Mouse (Mus musculus) forebrain, embryonic 13.5 days (tissue): ENCODE measurements around the gene Rflnb. TPM values are rescaled to one million over a fixed set of nuclear protein-coding genes. Genes with fewer than 3 reads are reported as not detected.

ENCODE experiments used
- ATAC-seq: fragments of 200-750 bp; cut with Nextera tagmentation; 2 replicates; pipeline ENCODE4 v1.8.0; 2017
- H3K27ac ChIP-seq: fragments of 300-500 bp; sonication (generic); 2 replicates; pipeline ENCODE4 v1.5.1; 2015; ENCODE audit warnings: inconsistent platforms, mild to moderate bottlenecking, moderate library complexity
- H3K27me3 ChIP-seq: fragments of 300-500 bp; sonication (generic); 2 replicates; pipeline ENCODE4 v1.6.1; 2015; ENCODE audit warnings: mild to moderate bottlenecking, inconsistent platforms
- H3K36me3 ChIP-seq: fragments of 300-500 bp; sonication (generic); 2 replicates; pipeline ENCODE4 v1.6.1; 2015; ENCODE audit warnings: mild to moderate bottlenecking, inconsistent platforms; ENCODE audit not compliant: poor library complexity, severe bottlenecking
- H3K4me1 ChIP-seq: fragments of 300-500 bp; sonication (generic); 2 replicates; pipeline ENCODE4 v1.6.1; 2015; ENCODE audit warnings: inconsistent platforms
- H3K4me2 ChIP-seq: fragments of 300-500 bp; sonication (generic); 2 replicates; pipeline ENCODE4 v1.6.1; 2015; ENCODE audit warnings: inconsistent platforms, mild to moderate bottlenecking, moderate library complexity
- H3K4me3 ChIP-seq: fragments of 300-500 bp; sonication (generic); 2 replicates; pipeline ENCODE4 v1.5.1; 2015; ENCODE audit warnings: mild to moderate bottlenecking, inconsistent platforms
- H3K9ac ChIP-seq: fragments of 300-500 bp; sonication (generic); 2 replicates; pipeline ENCODE4 v1.6.1; 2015; ENCODE audit warnings: mild to moderate bottlenecking, inconsistent platforms
- H3K9me3 ChIP-seq: fragments of 300-500 bp; sonication (generic); replicated peaks from 2 replicates; pipeline ENCODE4 v1.6.1; 2016; ENCODE audit warnings: inconsistent platforms
- WGBS: fragments of 180-500 bp; shearing (Covaris S2); methylation state at CpG from one replicate; pipeline ENCODE4 v1.1.7; 2015; 5-methylcytosine and 5-hydroxymethylcytosine counted together
- polyA plus RNA-seq: library from polyadenylated mRNA; unstranded; fragments of >200 nt; fragmentation: Nextera tagmentation; extraction: Ambion mirVana; gene quantifications from 2 replicates; pipeline ENCODE4 v1.2.1, GENCODE M21; 2015

The Rflnb gene
- polyA plus RNA-seq = 4.9 and 5.3 TPM in 2 replicates

DNA sequence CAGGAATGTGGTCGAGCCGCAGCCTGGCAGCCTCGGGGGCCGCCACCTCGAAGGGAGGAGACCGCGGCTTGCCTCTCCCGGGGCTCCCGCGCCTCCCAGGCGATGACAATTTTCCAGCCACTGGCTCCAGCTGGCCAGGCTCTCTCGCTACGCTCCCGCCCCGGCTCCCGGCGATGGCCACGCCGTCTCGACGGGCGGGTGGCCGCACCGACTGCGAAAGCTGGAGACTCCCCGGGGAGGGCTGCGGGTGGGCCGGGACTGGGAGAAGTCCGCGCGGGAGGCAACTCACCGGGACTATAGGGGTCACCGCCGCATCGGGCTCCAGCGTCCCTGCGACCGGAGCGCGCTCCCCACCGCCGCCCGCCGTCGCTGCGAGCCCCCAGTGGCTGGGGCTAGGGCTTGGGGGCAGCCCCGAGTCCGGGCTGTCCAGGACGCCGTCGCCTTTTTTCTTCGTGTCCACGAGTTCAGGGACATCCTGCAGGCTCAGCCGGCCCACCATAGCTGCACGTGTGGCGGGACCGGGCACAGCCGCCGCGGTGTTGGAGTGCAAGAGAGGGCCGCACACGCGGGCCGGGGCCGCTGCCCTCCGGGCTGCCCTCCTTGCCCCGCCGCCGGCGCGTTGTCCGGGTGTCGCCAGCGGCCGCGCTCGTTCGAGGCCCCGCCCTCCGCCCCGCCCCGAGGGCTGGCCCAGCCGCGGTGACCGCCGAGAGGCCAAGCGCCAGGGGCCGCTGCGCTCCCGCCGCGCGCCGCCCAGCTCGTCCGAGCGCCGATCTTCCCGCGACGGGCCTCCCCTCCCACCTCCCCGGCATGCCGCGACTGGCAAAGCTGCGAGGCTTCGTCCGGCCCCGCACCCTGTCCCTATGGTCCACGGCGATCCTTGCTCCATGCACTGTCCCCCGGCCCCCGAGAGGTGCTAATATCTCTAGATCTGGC is at the start of gene Rflnb:
Rflnb (minus strand) TSS at position 644 of the 933 bp plus-strand sequence.
- Histone ChIP-seq H3K9ac (peak within 1 kb of the TSS; percentile 72), H3K27me3 (peaks cover 22% of the 10 kb centered on the region), H3K4me3 (peak within 1 kb of the TSS; percentile 58), H3K4me1 (peaks cover 11% of the 10 kb centered on the region), H3K27ac (no peak within 1 kb of the TSS), H3K4me2 (peak within 1 kb of the TSS; percentile 94), H3K36me3 (no peaks in the 10 kb centered on the region), H3K9me3 (no peaks in the 10 kb centered on the region)
- ATAC-seq = peak; percentile 83
- under 1% methylated on average over 90 of the region's 112 CpGs for WGBS

DNA sequence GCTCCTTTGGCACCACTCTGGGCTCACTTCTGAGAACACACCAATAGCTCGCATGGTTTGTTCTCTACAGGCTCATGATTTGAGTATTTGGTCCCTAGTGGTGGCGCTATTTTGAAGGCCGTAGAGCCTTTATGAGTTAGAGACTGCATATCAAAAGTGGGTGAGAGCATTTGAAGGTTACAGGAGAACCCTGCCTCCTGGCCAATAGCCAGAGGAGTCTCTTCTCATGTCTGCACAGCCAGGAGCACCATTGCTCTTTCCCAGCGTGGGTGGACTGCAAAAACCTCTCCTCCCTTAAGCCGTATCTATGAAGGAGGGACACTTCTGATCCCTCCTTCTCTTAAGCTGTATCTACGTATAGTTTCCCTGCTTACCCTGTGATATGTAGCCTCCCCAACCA is 49.8 kb upstream of the Rflnb start:
- no peaks in the 10 kb centered on the region for H3K27me3 ChIP-seq
- H3K9ac ChIP-seq = no peak overlapping the region
- H3K9me3 ChIP-seq = no peaks in the 10 kb centered on the region
- ATAC-seq = no peak
- WGBS = 89% methylated on average over 6 of the region's 6 CpGs
- no peak overlapping the region for H3K4me2 ChIP-seq
- H3K36me3 ChIP-seq = peaks cover 69% of the 10 kb centered on the region
- no peaks in the 10 kb centered on the region for H3K4me1 ChIP-seq
- no peak overlapping the region for H3K4me3 ChIP-seq
- no peak overlapping the region for H3K27ac ChIP-seq

DNA sequence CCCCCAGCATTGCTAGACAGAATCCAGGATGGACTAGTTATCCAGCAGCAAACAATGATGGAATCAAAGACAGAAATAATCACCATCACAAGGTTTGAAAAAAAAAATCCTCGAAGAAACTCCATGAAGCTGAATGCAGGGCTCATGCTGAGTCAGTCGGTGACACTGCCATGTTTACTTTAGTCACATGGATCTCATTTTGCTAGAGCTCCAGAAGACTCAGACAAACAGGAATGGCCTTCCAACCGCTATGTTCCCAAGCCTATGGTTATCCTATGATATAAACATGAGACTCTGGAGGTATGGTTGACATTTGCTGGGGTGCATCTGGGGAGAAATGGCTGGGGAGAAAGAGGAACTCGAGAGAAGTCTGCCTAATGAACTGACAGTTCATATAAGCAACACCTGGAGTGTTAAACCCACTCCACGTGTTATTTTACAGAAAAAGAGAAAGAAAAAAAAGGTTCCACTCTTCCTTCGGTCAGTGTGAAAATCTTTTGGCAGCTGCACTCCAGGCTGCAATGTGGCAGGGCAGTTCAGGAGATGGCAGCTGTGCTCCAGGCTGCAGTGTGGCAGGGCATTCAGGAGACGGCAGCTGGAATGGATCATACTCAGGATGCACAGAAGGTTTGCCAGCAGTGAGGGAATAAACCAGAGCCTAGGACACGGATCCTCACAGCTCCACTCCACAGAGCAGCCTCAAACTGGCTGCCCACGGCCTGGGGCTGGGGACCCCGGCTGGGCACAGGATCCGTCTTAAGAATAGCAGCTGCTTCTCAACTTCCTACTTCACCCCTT is 46.9 kb upstream of the Rflnb start:
- WGBS = 70% methylated on average over 11 of the region's 11 CpGs
- no peak for ATAC-seq
- H3K9me3 ChIP-seq = no peaks in the 10 kb centered on the region

DNA sequence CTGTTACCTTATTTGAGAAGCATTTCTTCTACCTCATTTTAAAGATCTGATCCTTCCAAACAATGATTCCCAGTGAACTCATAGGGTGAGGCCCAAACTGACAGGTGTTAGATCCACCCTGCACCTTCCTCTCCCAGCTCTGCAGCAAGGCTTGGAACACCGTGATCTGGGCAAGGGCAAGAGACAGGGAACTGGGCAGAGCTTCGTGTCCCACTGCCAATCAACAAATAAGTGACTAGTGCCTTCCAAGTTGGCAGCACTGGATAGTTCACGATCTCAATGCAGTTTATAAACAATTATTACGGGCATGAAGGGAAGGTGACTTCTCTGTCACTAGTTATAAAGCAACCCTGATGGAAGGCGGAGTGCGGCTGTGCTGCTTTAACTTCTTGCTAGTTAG is 42.2 kb upstream of the Rflnb start:
- 93% methylated on average over 6 of the region's 6 CpGs for WGBS
- Histone ChIP-seq H3K27ac (no peak overlapping the region), H3K9me3 (no peaks in the 10 kb centered on the region), H3K4me1 (no peaks in the 10 kb centered on the region), H3K27me3 (no peaks in the 10 kb centered on the region), H3K9ac (no peak overlapping the region), H3K4me2 (no peak overlapping the region), H3K36me3 (peaks cover 33% of the 10 kb centered on the region), H3K4me3 (no peak overlapping the region)
- ATAC-seq = no peak

More for the DNA sequence above, 46.9 kb upstream of the Rflnb start:
- no peaks in the 10 kb centered on the region for H3K4me1 ChIP-seq
- H3K27me3 ChIP-seq = no peaks in the 10 kb centered on the region
- no peak overlapping the region for H3K9ac ChIP-seq
- peaks cover 46% of the 10 kb centered on the region for H3K36me3 ChIP-seq
- no peak overlapping the region for H3K27ac ChIP-seq
- no peak overlapping the region for H3K4me3 ChIP-seq
- H3K4me2 ChIP-seq = no peak overlapping the region

DNA sequence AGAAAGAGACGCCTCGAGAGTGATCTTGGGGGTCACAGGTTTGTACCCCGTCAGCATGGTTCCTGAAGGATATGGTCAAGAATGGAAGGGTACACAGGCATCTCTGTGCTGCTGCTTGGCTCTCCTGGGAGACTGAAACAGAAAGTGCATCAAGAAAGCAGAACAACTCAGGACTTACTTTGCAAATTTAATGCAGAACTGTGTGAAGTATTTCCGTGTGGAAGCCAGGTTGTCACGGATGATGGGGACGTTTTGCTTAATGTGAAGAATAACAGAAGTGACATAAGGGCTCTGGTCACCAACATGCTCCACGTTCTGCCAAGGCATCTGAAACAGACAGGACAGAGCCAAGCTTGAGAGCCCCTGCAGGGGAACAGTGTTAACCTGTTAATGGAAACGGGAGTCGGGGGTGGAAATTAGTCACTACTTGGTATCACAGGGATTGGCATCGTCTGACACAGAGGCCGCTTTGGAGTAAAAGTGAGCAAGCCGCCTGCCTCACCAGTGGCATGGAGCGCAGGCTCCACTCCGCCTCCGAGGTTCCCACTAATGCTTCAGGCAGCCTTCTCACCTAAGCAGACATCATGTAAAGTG is 39.1 kb upstream of the Rflnb start:
- no peak overlapping the region for H3K27ac ChIP-seq
- no peaks in the 10 kb centered on the region for H3K4me1 ChIP-seq
- H3K9me3 ChIP-seq = no peaks in the 10 kb centered on the region
- H3K36me3 ChIP-seq = peaks cover 33% of the 10 kb centered on the region
- no peak for ATAC-seq
- H3K4me2 ChIP-seq = no peak overlapping the region
- H3K27me3 ChIP-seq = no peaks in the 10 kb centered on the region
- no peak overlapping the region for H3K9ac ChIP-seq
- 90% methylated on average over 15 of the region's 15 CpGs for WGBS
- no peak overlapping the region for H3K4me3 ChIP-seq

DNA sequence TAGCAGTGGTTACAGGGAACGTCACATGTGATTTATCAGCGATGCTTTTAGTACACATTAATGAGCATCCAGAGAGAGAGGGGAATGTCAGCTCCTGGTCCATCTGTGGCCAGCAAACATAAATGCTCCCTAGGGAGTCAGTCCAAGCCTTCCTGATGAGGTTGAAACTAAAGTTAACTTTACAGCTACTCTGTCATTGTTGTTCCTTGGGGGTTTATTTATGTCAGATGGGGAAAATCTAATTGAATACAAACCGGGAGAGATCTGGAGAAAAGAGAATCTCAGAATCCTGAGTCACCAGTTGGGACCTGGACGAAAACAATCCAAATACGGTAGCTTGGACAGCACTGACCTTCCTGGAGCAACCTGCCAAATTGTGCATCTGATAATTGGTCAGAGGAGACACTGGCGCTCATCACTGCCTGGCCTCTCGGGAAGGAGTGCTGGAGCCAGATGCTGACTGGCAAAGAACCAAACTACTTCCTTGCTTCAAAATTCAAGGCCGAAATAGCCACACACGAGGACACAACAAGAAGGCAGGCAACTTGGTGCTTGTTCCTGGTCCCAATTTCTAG is 38.0 kb upstream of the Rflnb start:
- H3K27ac ChIP-seq = no peak overlapping the region
- 89% methylated on average over 9 of the region's 9 CpGs for WGBS
- H3K27me3 ChIP-seq = no peaks in the 10 kb centered on the region
- H3K36me3 ChIP-seq = peaks cover 39% of the 10 kb centered on the region
- H3K9me3 ChIP-seq = no peaks in the 10 kb centered on the region
- H3K4me3 ChIP-seq = no peak overlapping the region
- no peaks in the 10 kb centered on the region for H3K4me1 ChIP-seq
- ATAC-seq = no peak
- no peak overlapping the region for H3K4me2 ChIP-seq
- H3K9ac ChIP-seq = no peak overlapping the region

DNA sequence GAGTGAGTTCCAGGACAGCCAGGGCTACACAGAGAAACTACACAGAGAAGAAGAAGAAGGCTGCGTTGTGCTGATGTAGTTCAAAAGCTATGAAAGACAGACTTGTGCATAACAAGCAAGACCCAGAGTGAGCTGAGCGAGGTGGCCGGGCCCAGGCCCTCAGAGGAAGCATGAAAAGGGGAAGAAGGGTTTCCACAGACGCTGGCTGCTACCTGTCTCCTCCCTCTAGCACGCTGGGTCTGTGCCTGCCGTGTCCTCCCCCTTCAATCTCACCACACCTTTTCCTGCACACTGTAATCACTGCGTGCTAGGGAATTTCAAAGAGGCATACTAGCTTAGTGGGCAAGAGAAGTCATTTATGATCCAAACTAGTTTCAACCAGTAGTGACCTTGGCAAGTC is 36.8 kb upstream of the Rflnb start:
- no peak for ATAC-seq
- H3K27me3 ChIP-seq = no peaks in the 10 kb centered on the region
- no peak overlapping the region for H3K9ac ChIP-seq
- H3K4me1 ChIP-seq = no peaks in the 10 kb centered on the region
- H3K4me2 ChIP-seq = no peak overlapping the region
- H3K27ac ChIP-seq = no peak overlapping the region
- H3K4me3 ChIP-seq = no peak overlapping the region
- WGBS = 90% methylated on average over 7 of the region's 7 CpGs
- peaks cover 36% of the 10 kb centered on the region for H3K36me3 ChIP-seq
- H3K9me3 ChIP-seq = no peaks in the 10 kb centered on the region

DNA sequence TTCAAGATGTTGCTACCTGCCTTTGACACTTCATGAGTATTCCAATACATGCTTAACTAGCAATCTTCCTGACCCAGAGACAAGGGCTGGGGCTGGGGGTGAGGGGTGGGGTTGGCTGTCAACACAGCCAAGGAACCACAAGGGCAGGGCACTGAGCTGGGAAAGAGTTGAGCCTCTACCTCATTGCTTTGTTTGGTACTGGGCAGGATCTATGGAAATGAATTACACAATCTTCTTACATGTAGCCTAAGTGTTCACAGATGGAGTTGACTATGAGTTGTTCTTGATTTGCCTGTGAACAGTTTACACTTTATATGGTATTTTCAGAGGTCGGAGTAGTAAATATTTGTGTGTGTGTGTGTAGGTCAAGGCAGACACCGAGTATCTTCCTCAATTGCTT is 33.3 kb upstream of the Rflnb start:
- Histone ChIP-seq H3K27me3 (no peaks in the 10 kb centered on the region), H3K9ac (no peak overlapping the region), H3K4me2 (no peak overlapping the region), H3K4me3 (no peak overlapping the region), H3K36me3 (peaks cover 27% of the 10 kb centered on the region), H3K9me3 (no peaks in the 10 kb centered on the region), H3K4me1 (no peaks in the 10 kb centered on the region), H3K27ac (no peak overlapping the region)
- ATAC-seq = no peak
- 100% methylated on average over 2 of the region's 2 CpGs for WGBS

DNA sequence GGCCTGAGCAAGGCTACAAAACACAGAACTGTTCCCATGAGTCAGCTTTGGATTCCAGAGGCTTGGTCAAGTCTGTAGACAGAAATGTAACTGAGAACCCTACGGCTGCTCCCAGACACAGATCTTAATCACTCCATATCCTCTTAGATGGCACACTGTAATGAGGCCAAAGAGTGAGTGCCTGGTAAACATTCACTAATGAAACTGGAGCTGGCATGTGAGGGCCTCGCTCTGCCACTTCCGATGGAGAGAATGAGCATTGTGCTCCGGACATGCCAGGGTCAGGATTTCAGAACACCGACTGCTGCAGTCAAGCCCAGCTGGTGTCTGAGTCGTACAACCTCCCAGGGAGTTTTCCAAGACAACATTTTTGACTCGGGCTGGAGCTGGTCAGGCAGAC is 32.4 kb upstream of the Rflnb start:
- 87% methylated on average over 7 of the region's 7 CpGs for WGBS
- Histone ChIP-seq H3K4me3 (no peak overlapping the region), H3K27me3 (no peaks in the 10 kb centered on the region), H3K9me3 (no peaks in the 10 kb centered on the region), H3K4me1 (no peaks in the 10 kb centered on the region), H3K27ac (no peak overlapping the region), H3K4me2 (no peak overlapping the region), H3K9ac (no peak overlapping the region), H3K36me3 (peaks cover 23% of the 10 kb centered on the region; the same call in 1 of the 2 replicates)
- no peak for ATAC-seq

DNA sequence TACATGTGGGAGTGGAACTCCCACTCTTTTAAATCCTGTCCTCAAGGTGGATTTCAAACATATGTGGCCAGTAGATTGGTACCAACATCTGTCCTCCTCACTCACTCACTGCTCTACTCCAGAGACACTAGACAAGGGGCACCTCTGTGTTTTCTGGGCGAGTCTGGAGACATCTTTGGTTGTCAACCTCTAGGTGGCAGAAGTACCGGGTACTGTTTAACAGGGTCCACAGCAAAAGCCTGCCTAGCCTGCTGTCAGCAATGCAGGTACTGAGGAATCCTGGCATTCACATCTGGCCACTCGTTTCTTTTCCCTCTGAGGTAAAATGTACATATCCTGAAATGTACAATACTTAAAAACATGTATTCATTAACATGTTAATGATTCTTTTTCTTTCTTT is 28.9 kb upstream of the Rflnb start:
- WGBS = 23% methylated on average over 3 of the region's 3 CpGs
- Histone ChIP-seq H3K27me3 (no peaks in the 10 kb centered on the region), H3K9ac (no peak overlapping the region), H3K27ac (no peak overlapping the region), H3K36me3 (peaks cover 12% of the 10 kb centered on the region), H3K4me1 (no peaks in the 10 kb centered on the region), H3K9me3 (no peaks in the 10 kb centered on the region), H3K4me3 (no peak overlapping the region), H3K4me2 (no peak overlapping the region)
- no peak for ATAC-seq

DNA sequence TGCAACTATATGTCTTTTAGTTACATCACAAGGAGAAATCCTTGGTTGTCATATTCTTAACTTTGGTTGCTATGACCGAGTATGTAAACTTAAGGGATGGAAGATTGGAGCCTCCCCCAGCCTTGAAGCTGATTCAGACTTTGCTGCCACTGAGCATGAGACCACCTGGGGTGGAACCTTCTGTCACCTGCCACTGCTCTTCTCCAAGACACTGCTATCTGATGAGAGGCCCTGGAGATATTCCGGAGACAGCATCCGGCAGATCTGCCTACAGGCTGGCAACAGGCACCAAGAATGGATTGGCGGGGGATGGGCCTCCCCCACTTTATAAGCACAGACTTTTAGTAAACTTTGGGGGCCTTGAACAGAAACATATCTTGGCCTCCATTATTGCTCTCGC is 24.9 kb upstream of the Rflnb start:
- Histone ChIP-seq H3K9me3 (no peaks in the 10 kb centered on the region), H3K9ac (no peak overlapping the region), H3K27ac (no peak overlapping the region), H3K4me1 (no peaks in the 10 kb centered on the region), H3K27me3 (no peaks in the 10 kb centered on the region), H3K4me2 (no peak overlapping the region), H3K4me3 (no peak overlapping the region), H3K36me3 (peaks cover 13% of the 10 kb centered on the region)
- 91% methylated on average over 5 of the region's 5 CpGs for WGBS
- no peak for ATAC-seq
